Mouse (Mus musculus) layer of hippocampus, adult 18-20 months (tissue): Measurements from ENCODE around the gene Arnt. TPM values are rescaled to one million over a fixed set of nuclear protein-coding genes. Genes with fewer than 3 reads are reported as not detected.
"Not testable (repeated sequence)": the region's sequence is repeated elsewhere in the genome, so short reads cannot be mapped to it uniquely, and the experiment has no call there.

Experiments
- DNase-seq, 2 experiments: peaks; one replicate each; pipeline ENCODE4 v3.0.0; 2022; ENCODE audit warnings: low spot score in 2 of 2
- total RNA-seq, 2 experiments: library from RNA; stranded (reverse); gene quantifications; 2 replicates each; pipeline ENCODE4 v1.2.3; 2021

Gene Arnt
- total RNA-seq, 2 experiments from 2014 or later = 31.4 to 32.7 TPM

- DNase-seq = no peak
Observed at GRCm38 (mm10) chr3:95524673-95525072, 90.5 kb downstream of the Arnt start.

- no peak for DNase-seq
Observed at GRCm38 (mm10) chr3:95526111-95526510, 91.9 kb downstream of the Arnt start.

GRCm38 (mm10) chr3:95526622-95527211, 92.5 kb downstream of the Arnt start, which contains the start of gene Ctss:
Ctss (plus strand) TSS chr3:95526786.
- no peak for DNase-seq

GRCm38 (mm10) chr3:95529814-95530213, 95.6 kb downstream of the Arnt start:
- no peak for DNase-seq

- DNase-seq = no peak
Observed at GRCm38 (mm10) chr3:95531025-95531424, 96.8 kb downstream of the Arnt start.

GRCm38 (mm10) chr3:95533364-95533763, 99.2 kb downstream of the Arnt start:
- DNase-seq = no peak

GRCm38 (mm10) chr3:95534927-95535326, 100.7 kb downstream of the Arnt start:
- no peak for DNase-seq

GRCm38 (mm10) chr3:95538936-95539335, 104.7 kb downstream of the Arnt start:
- DNase-seq = no peak

GRCm38 (mm10) chr3:95539837-95540236, 105.6 kb downstream of the Arnt start:
- DNase-seq = no peak

- DNase-seq = not testable (repeated sequence)
Observed at GRCm38 (mm10) chr3:95541186-95541585, 107.0 kb downstream of the Arnt start.

GRCm38 (mm10) chr3:95542171-95542570, 108.0 kb downstream of the Arnt start:
- DNase-seq = no peak

- no peak for DNase-seq
Observed at GRCm38 (mm10) chr3:95542981-95543380, 108.8 kb downstream of the Arnt start.

Other genes with a start within 250 kb of the Arnt start
- 10 to 100 TPM; 12.7 to 13.2 TPM for gene Gabpb2, start 216.5 kb upstream of the Arnt start, total RNA-seq
- gene Cdc42se1, start 205.7 kb upstream of the Arnt start, total RNA-seq = 10 to 100 TPM; 72.7 to 72.9 TPM
- 100 to 1,000 TPM; 263 to 266 TPM for gene Mllt11, start 202.2 kb upstream of the Arnt start, total RNA-seq
- under 1 TPM in 1 of 2 experiments, not detected in 1; 0.15 TPM for gene Gm128, start 192.8 kb upstream of the Arnt start, total RNA-seq
- gene Bnipl, start 183.2 kb upstream of the Arnt start, total RNA-seq = under 1 TPM in 1 of 2 experiments, not detected in 1; 0.37 TPM
- 10 to 100 TPM; 19.2 to 21.0 TPM for gene Mindy1, start 153.0 kb upstream of the Arnt start, total RNA-seq
- 10 to 100 TPM; 21.0 to 21.1 TPM for gene Prune1, start 152.3 kb upstream of the Arnt start, total RNA-seq
- gene Anxa9, start 127.2 kb upstream of the Arnt start, total RNA-seq = under 1 TPM; 0.59 to 0.63 TPM
- gene Cers2, start 119.6 kb upstream of the Arnt start, total RNA-seq = 10 to 100 TPM; 54.2 to 54.5 TPM
- gene Setdb1, start 77.2 kb upstream of the Arnt start, total RNA-seq = 10 to 100 TPM; 31.9 to 38.0 TPM
- gene 4930558C23Rik, start 31.5 kb upstream of the Arnt start, total RNA-seq = not detected
- 1 to 10 TPM; 2.3 to 2.9 TPM for gene Ctsk, start 64.9 kb downstream of the Arnt start, total RNA-seq
- 10 to 100 TPM; 72.3 to 90.7 TPM for gene Ctss, start 92.4 kb downstream of the Arnt start, total RNA-seq
- not detected for gene Hormad1, start 125.3 kb downstream of the Arnt start, total RNA-seq
- gene Golph3l, start 154.5 kb downstream of the Arnt start, total RNA-seq = 10 to 100 TPM; 22.5 to 25.9 TPM
- 100 to 1,000 TPM; 322 to 323 TPM for gene Ensa, start 190.6 kb downstream of the Arnt start, total RNA-seq
- gene Mcl1, start 224.4 kb downstream of the Arnt start, total RNA-seq = 10 to 100 TPM; 56.9 to 62.7 TPM